Mouse (Mus musculus): Measurements from ENCODE around the gene Phactr2. TPM values are rescaled to one million over a fixed set of nuclear protein-coding genes. Genes with fewer than 3 reads are reported as not detected.

The Phactr2 gene
- total and polyA plus RNA-seq, 3 experiments = not detected

- no peaks in the 10 kb centered on the region for H3K9me3 ChIP-seq (replicated peaks; ENCODE audit: insufficient read depth, low read length)
- no peaks in the 10 kb centered on the region for H3K79me2 ChIP-seq (ENCODE audit: control insufficient read depth, insufficient read depth, low read length, poor library complexity)
- H3K9ac ChIP-seq (ENCODE audit: control insufficient read depth, low read depth, low read length, poor library complexity, severe bottlenecking) = no peak overlapping the region
- TF ChIP-seq NELFE (IDR thresholded peaks at IDR 0.05; ENCODE audit: low read depth, low read length) (no peak), USF2 (IDR thresholded peaks at IDR 0.05; ENCODE audit: borderline replicate concordance in 1 of 2, insufficient read depth in 1 of 2, low read depth in 1 of 2, low read length in 2 of 2) (no peak), E2F4 (IDR thresholded peaks at IDR 0.05; ENCODE audit: borderline replicate concordance, low read depth, low read length) (no peak), BHLHE40 (IDR thresholded peaks at IDR 0.05; ENCODE audit: borderline replicate concordance, low read depth, low read length) (no peak)
- no peaks in the 10 kb centered on the region for H3K36me3 ChIP-seq (ENCODE audit: control insufficient read depth in 1 of 2, insufficient read depth in 2 of 2, low read length in 2 of 2)
- no peaks in the 10 kb centered on the region for H3K27me3 ChIP-seq (ENCODE audit: control insufficient read depth in 1 of 2, insufficient read depth in 2 of 2, low read length in 2 of 2)
- no peak overlapping the region for H3K27ac ChIP-seq (ENCODE audit: control insufficient read depth, low read depth, low read length)
- DNase-seq (ENCODE audit: low read depth, low spot score) = no peak
- no peak overlapping the region for H3K4me3 ChIP-seq (ENCODE audit: control insufficient read depth in 1 of 2, insufficient read depth in 1 of 2, low read depth in 2 of 2, low read length in 2 of 2)
- no peaks in the 10 kb centered on the region for H3K4me1 ChIP-seq (ENCODE audit: control insufficient read depth in 1 of 2, insufficient read depth in 2 of 2, low read length in 2 of 2)
These were observed 55.0 kb downstream of the Phactr2 start for GRCm38 (mm10) chr10:13419246-13419645.

- Histone ChIP-seq H3K9me3 (replicated peaks; ENCODE audit: insufficient read depth, low read length) (no peaks in the 10 kb centered on the region), H3K9ac (ENCODE audit: control insufficient read depth, low read depth, low read length, poor library complexity, severe bottlenecking) (no peak overlapping the region), H3K4me3 (ENCODE audit: control insufficient read depth in 1 of 2, insufficient read depth in 1 of 2, low read depth in 2 of 2, low read length in 2 of 2) (no peak overlapping the region), H3K79me2 (ENCODE audit: control insufficient read depth, insufficient read depth, low read length, poor library complexity) (no peaks in the 10 kb centered on the region), H3K4me1 (ENCODE audit: control insufficient read depth in 1 of 2, insufficient read depth in 2 of 2, low read length in 2 of 2) (no peaks in the 10 kb centered on the region), H3K27me3 (ENCODE audit: control insufficient read depth in 1 of 2, insufficient read depth in 2 of 2, low read length in 2 of 2) (no peaks in the 10 kb centered on the region), H3K27ac (ENCODE audit: control insufficient read depth, low read depth, low read length) (no peak overlapping the region), H3K36me3 (ENCODE audit: control insufficient read depth in 1 of 2, insufficient read depth in 2 of 2, low read length in 2 of 2) (no peaks in the 10 kb centered on the region)
- TF ChIP-seq ELF1 (IDR thresholded peaks at IDR 0.05; ENCODE audit: low read depth, low read length) (no peak), MYC (IDR thresholded peaks at IDR 0.05; ENCODE audit: low read depth, low read length) (no peak), SMC3 (IDR thresholded peaks at IDR 0.05; ENCODE audit: low read depth, low read length) (no peak), SIN3A (IDR thresholded peaks at IDR 0.05; ENCODE audit: low read length) (no peak), NELFE (IDR thresholded peaks at IDR 0.05; ENCODE audit: low read depth, low read length) (no peak)
- DNase-seq (ENCODE audit: low read depth, low spot score) = no peak
These were observed 58.6 kb downstream of the Phactr2 start for GRCm38 (mm10) chr10:13415489-13416104.

DNA sequence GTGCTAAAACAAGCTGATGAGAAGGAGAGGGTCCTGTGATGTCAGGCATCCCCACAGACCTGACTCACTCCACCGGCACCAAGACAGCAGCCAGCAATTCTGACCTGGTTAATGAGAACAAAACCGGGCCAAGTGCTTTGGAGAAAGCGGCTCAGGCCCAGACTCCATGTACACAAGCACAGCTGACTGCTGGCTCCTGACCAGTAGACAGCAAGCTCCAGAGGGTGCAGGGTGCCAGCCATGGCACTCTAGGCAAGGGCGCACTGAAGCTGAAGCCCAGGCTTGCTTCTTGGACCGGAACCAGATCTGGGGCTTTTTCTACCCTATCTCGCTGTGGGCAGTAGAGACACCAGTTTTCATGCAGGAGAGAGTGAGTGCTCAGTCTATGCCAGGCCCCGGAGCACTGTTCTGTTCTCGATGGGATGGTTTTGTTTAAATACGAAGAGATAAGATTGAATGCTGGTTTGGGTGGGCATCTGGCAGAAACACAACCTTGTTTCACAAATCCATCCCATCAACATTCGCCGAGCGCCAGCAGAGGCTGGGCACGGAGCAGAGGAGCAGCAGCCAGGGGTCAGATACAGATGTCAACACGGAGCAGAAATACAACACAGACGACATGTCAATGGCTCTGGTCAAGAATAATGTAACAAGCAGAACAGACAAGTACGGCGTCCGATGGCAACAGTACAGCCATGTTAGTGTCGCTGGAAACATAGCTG is 61.8 kb downstream of the Phactr2 start:
- no peak overlapping the region for H3K9ac ChIP-seq (ENCODE audit: control insufficient read depth, low read depth, low read length, poor library complexity, severe bottlenecking)
- H3K27ac ChIP-seq (ENCODE audit: control insufficient read depth, low read depth, low read length) = no peak overlapping the region
- no peaks in the 10 kb centered on the region for H3K36me3 ChIP-seq (ENCODE audit: control insufficient read depth in 1 of 2, insufficient read depth in 2 of 2, low read length in 2 of 2)
- H3K4me1 ChIP-seq (ENCODE audit: control insufficient read depth in 1 of 2, insufficient read depth in 2 of 2, low read length in 2 of 2) = no peaks in the 10 kb centered on the region
- H3K27me3 ChIP-seq (ENCODE audit: control insufficient read depth in 1 of 2, insufficient read depth in 2 of 2, low read length in 2 of 2) = no peaks in the 10 kb centered on the region
- no peaks in the 10 kb centered on the region for H3K9me3 ChIP-seq (replicated peaks; ENCODE audit: insufficient read depth, low read length)
- TF ChIP-seq MAFK (IDR thresholded peaks at IDR 0.05; ENCODE audit: borderline replicate concordance, low read depth, low read length) (no peak), TBP (IDR thresholded peaks at IDR 0.05; ENCODE audit: low read depth, low read length) (no peak), RCOR1 (IDR thresholded peaks at IDR 0.05; ENCODE audit: low read depth, low read length) (no peak), SMC3 (IDR thresholded peaks at IDR 0.05; ENCODE audit: low read depth, low read length) (no peak), ZC3H11A (IDR thresholded peaks at IDR 0.05; ENCODE audit: low read depth, low read length) (no peak), GATA1 (IDR thresholded peaks at IDR 0.05; ENCODE audit: low read depth, low read length) (no peak)
- no peak overlapping the region for H3K4me3 ChIP-seq (ENCODE audit: control insufficient read depth in 1 of 2, insufficient read depth in 1 of 2, low read depth in 2 of 2, low read length in 2 of 2)
- H3K79me2 ChIP-seq (ENCODE audit: control insufficient read depth, insufficient read depth, low read length, poor library complexity) = no peaks in the 10 kb centered on the region
- no peak for DNase-seq (ENCODE audit: low read depth, low spot score)
